Comparison of ENCODE assay signal across 8 mouse cellular contexts in the genomic region with DNA sequence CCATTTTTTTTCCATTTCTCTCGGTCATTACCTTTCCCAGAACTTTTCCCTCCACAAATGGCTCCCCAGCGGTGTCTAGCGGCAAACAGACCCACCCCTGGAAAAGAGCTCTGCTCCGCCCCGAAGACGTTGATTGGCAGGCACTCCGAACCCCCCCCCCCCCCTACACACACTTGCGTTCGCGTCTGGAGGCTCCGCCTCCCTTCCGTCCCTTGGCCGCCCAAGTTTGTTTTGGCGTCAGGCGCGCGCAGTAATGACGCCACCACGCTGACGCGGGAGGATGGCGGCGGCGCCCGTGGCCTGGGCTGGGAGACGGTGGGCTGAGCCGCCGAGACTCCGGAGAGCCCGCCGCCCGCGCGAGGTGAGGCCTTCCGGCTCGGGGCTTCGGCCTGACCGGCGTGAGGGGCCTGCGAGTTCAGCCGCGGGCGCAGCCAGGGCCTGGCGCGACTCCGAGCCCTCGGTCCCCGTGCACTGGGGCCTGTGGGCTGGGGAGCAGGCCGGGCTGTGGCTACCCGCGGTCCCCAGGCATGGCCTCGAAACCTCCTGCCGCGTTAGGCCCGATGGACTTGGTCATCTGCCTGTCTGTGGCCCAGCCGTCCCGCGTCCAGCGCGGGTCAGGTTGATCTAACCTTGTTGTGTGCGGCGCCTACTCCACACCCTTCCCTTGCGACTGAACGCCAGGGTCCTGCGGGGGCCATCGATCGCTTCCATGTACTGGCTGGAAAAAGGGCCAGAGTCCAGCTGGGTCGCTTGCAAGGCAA. TPM values are rescaled to one million over a fixed set of nuclear protein-coding genes. Genes with fewer than 3 reads are reported as not detected.
DNase-seq lines count a peak whose midpoint lies in the region; ATAC-seq lines count a peak whose summit lies in the region.

A gene (plus strand): TSS at position 262 of the 761 bp plus-strand sequence.

- WGBS in hindbrain, embryonic 16.5 days: under 1% methylated on average over 67 of the region's 68 CpGs
- WGBS in macrophage (ENCODE audit: missing documents): under 1% methylated on average over 65 of the region's 68 CpGs

- no peaks in the 10 kb centered on the region for H3K36me3 ChIP-seq in hindbrain, embryonic 16.5 days (ENCODE audit: control insufficient read depth, insufficient read depth, low read length)
- no peaks in the 10 kb centered on the region for H3K36me3 ChIP-seq in macrophage (ENCODE audit: inconsistent target)

- peaks cover 10% of the 10 kb centered on the region for H3K4me1 ChIP-seq in hindbrain, embryonic 16.5 days (ENCODE audit: control insufficient read depth, insufficient read depth, low read depth, low read length)

- H3K9me3 ChIP-seq in hindbrain, embryonic 16.5 days (ENCODE audit: control insufficient read depth, low read length): no peaks in the 10 kb centered on the region

- H3K4me3 ChIP-seq in hindbrain, embryonic 16.5 days (ENCODE audit: low read length): peak within 1 kb of the TSS; percentile 93
- peak within 1 kb of the TSS; percentile 77 for H3K4me3 ChIP-seq in macrophage (ENCODE audit: inconsistent target)

- peaks cover 48% of the 10 kb centered on the region for H3K79me2 ChIP-seq in macrophage (ENCODE audit: inconsistent target)

- H3K4me2 ChIP-seq in hindbrain, embryonic 16.5 days (ENCODE audit: low read length): peak within 1 kb of the TSS; percentile 89

- H3K9ac ChIP-seq in hindbrain, embryonic 16.5 days (ENCODE audit: low read depth, low read length): peak within 1 kb of the TSS; percentile 99

- ATAC-seq in hindbrain, embryonic 16.5 days: peak; percentile 95

- peak; percentile 92 for DNase-seq in WW6 (ENCODE audit: low read depth, low spot score)
- DNase-seq in cerebellum, postnatal 4 days (ENCODE audit: low spot score in 2 of 2): peak; percentile 91 to 95
- DNase-seq in gastrocnemius, adult 18-20 months (ENCODE audit: low spot score): peak; percentile 91
- DNase-seq in left cerebral cortex, adult 18-20 months (ENCODE audit: low spot score in 2 of 2): peak; percentile 90 to 95
- DNase-seq in right cerebral cortex, adult 18-20 months: peak; percentile 94
- peak; percentile 73 for DNase-seq in urinary bladder, postnatal 10 days (ENCODE audit: low spot score)

- H3K27ac ChIP-seq in hindbrain, embryonic 16.5 days (ENCODE audit: low read depth, low read length): peak within 1 kb of the TSS; percentile 90
- H3K27ac ChIP-seq in macrophage: peak within 1 kb of the TSS; percentile 42

- H3K27me3 ChIP-seq in hindbrain, embryonic 16.5 days (replicated peaks; ENCODE audit: control insufficient read depth, insufficient read depth, low read length): no peaks in the 10 kb centered on the region

RNA-seq across cellular contexts. Expression of the gene that starts here (rescaled TPM):
- total RNA-seq in gastrocnemius, adult 18-20 months (2021): 10 to 100 TPM; 13.5 to 13.6 TPM
- 11.0 and 13.3 TPM in 2 replicates for polyA plus RNA-seq in hindbrain, embryonic 16.5 days (2015; fragmentation: Nextera tagmentation; extraction: Ambion mirVana)
- 1 to 10 TPM; 6.6 to 7.6 TPM for total RNA-seq in left cerebral cortex, adult 18-20 months (2021)
- total RNA-seq in macrophage (2018; cell fraction: chromatin; rRNA removed): 10 to 100 TPM in 24 of 26 experiments, 1 to 10 TPM in 2; 9.5 to 22.9 (median 14.8) TPM
- total RNA-seq in macrophage (2018; cell fraction: cytosol; rRNA removed): 10 to 100 TPM in 24 of 26 experiments, 1 to 10 TPM in 2; 8.7 to 21.7 (median 14.6) TPM
- 10 to 100 TPM; 10.6 to 29.3 (median 17.4) TPM for total RNA-seq in macrophage (2018; cell fraction: nucleus; rRNA removed)
- 16.3 to 17.5 TPM (median 16.4 TPM) in 3 replicates for polyA plus RNA-seq in macrophage (2018)

Comparison
In these comparisons a context has a peak if more than half of its experiments do, and no peak if none do; other contexts are left out.
1. Peak in every context shown above with its lines: DNase-seq, ATAC-seq, H3K4me3 ChIP-seq and H3K27ac ChIP-seq.